Mouse (Mus musculus) adrenal gland, adult (tissue): ENCODE measurements around the gene Necab2.

Experiments
- DNase-seq, 2 experiments: peaks; one replicate each; pipeline ENCODE4 v3.0.0; 2022 to 2023; ENCODE audit warnings: low spot score in 1 of 2; ENCODE audit not compliant: inconsistent age in 2 of 2

Gene Necab2

DNA sequence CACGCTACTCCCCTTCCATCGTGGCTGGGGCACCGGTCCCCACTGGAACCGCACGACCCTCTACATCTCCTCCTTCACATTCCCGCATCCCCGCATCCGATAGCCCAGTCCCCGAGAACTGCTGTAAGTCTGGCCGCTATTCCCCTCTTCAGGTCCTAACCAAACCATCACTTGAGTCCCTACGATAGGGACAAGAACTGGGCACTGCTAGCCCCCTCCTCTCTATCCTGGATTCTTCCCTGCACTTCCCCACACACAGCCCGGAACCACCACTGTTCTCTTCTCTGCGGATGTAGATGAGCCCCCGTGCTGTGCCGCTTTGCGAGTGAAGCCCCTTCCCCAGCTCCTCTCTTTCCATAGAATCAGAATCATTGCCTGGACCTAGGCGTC is 1.3 kb downstream of the Necab2 start:
- DNase-seq = peak in 1 of 2 experiments; percentile 46

- DNase-seq = peak in 1 of 2 experiments; percentile 24
Observed at GRCm38 (mm10) chr8:119449627-119450026, 3.1 kb downstream of the Necab2 start.

DNA sequence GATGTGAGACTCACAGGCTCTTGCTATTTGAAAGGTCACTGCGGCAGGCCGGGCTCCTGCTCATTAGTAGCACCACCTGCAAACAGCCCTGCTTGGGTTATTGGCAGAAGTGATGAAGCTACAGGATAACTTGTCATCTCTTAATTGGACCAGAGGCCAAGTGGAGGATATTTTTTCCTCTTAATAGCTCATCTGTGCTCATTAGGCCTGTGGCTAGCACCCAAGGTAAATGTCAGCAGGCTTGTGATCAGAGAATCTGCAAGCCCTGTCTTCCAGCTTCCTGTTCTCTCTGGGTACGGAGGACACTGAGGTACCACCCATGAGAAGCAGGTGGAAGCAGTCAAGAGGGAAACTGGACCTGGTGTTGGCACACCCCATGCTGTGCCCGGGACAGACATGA is 4.6 kb downstream of the Necab2 start:
- DNase-seq = no peak

- DNase-seq = peak in 1 of 2 experiments; percentile 55
Observed at GRCm38 (mm10) chr8:119452919-119453318, 6.4 kb downstream of the Necab2 start.

DNA sequence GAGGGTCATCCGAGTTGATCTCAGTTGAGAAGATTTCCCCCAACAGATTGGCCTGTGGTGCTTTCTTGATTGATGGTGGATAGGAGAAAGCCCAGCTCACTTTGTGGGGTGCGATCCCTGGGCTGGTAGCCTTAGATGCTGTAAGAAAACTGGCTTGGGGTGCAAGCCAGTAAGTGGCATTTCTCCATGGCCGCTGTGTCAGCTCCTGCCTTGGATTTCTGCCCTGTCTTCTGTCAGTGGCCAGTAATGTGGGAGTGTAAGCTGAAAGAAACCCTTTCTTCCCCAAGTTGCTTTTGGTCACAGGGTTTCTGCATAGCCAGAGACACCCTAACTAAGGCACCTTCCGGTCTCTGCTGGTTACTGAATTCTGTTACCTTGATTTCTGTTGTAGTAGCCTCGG is 9.5 kb downstream of the Necab2 start:
- peak in 1 of 2 experiments; percentile 4 for DNase-seq

DNA sequence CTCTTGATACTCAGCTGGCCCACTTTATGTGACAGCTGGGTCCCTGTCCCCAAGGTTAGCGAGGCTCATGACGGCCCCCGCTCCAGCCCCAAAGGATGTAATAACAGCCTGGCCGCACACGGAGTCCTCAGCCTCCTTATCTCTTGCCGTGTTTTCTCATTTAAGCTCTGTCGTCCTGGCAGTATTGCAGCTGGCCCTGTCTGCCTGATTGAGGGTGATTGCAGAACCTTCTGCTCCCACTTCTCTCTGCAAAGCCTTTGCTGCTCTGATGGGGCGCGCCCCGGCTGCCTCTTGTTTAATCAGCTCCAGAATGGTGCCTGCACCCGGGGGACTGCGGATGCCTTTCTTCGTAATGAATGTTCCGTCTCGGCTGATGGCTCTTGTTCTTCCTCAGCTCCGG is 13.2 kb downstream of the Necab2 start:
- peak in 1 of 2 experiments; percentile 27 for DNase-seq

DNA sequence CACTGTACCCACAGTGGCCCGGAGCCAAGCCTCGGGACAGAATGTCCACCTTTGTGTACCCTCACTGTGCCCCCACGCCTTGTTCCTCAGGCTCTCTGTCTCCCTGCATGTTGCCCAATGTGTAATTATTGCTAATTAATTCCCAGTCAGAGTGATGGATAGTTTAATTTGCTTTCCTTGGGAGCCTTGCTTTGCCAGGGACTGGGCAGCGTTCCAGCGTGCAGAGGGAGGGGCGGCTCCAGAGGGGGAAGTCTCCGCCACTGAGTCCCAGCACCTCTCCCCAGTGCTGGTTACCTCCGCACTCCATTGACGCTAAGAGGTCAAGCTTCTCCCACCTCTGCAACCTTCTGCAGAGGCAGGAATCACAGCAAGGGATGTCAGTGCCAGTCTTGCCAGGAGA is 14.8 kb downstream of the Necab2 start:
- no peak for DNase-seq

- DNase-seq = no peak
Observed at GRCm38 (mm10) chr8:119463709-119464108, 17.2 kb downstream of the Necab2 start.

DNA sequence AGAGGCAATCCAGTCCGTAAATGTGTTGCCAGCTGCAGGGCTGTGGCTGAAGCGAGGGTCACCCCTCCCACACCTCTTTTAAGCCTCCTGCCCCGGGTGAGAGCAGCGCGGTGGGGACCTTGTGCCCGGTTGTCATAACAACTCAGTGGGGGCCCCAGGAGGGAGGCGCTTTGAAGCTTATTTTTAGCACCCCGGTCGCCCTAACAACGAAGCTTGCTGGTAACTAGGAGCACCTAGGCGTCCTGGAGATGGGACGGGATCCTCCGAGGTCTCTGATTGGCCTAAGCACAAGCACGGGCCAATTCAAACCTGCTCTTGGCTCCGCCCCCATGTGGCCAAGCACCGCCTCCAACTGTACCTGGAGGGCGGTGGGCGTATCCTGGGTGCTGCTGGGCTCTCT is 19.6 kb downstream of the Necab2 start:
- DNase-seq = peak in 1 of 2 experiments; percentile 68

DNA sequence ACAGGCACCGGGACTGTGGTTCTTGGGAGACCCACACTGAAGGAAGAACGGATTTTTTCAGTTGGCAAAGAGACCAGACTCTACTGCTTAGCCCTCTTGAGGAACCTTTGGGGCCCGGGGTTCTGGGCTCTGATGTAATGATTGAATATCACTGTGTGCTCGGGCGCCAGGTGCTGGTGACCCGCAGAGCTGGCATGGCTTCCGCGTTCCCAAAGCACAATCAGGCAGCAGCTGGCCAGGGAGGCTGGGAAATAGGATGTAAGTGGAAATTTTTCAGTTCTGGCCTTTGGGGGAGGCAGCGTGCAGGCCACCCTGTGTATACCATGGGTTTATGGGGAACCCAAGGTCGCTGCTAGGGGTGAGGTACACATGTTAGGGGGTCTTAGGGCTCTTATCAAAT is 20.3 kb downstream of the Necab2 start:
- DNase-seq = no peak

DNA sequence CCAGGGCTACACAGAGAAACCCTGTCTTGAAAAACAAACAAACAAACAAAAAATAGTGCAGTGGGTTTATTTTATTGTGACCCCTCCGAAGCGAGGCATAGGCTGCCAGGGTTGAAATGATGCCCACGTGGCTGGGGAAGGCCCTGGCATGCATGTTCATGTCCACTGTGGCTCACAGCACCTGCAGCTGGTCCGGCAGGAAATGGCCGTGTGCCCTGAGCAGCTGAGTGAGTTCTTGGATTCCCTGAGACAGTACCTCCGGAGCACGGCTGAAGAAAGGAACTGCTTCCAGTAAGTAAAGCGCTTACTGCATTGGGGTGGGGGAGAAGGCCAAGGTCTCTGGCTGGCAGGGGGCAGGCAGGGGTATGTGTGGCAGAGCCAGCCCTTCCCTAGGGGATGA is 21.6 kb downstream of the Necab2 start:
- DNase-seq = no peak

DNA sequence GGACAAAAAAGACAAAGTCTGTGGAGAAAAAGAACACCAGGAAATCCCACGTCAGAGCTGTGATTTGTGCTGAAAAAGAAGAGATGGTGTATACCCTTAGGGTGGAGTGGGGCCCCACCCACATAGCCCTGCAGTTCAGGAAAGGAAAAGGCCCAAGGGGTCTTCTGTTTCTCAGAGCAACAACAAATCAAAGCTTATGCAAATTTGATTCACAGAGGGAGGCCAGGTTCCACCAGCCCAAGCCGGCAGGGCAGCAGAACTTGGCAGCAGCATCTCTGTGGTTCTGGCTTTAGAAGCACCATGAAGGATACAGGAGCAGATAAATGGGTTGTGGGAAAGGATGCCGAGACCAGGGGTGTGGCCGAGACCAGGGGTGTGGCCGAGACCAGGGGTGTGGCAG is 32.2 kb downstream of the Necab2 start:
- no peak for DNase-seq

DNA sequence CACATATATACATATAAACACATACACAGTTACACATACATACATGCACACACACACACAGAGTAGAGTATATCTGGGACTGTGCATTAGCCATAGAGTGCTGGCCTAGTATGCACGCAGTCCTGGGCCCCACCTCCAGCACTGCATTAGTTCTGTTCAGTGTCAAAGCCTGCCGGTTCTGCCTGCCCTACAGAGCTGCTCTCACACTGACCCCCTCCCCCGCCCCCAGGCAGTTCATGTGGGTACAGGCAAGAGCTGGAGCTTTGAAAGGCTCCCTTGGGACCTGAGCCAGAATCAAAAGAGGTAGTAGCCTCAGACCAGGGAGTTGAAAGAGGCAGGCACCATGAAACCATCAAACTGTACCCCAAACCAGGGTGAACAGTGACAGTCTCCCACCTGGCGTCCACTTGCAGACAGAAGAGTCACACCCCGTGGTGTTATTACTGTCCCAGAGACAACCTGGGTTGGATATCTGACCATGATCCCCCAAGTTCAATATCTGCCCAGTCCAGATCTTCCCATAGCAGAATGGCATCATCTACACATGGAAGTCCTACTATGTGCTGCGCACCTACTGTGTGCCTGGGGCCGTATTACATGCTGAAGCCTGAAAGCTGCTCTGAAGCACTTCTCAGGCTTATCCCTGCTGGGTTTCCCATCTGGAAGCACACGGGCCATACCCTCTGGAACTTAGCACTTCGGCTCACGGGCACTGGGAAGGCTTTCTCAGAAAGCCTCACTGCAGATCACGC is 37.8 kb downstream of the Necab2 start:
- no peak for DNase-seq

GRCm38 (mm10) chr8:119487093-119487492 is 40.6 kb downstream of the Necab2 start:
- no peak for DNase-seq

GRCm38 (mm10) chr8:119496848-119497247 is 50.3 kb downstream of the Necab2 start:
- DNase-seq = peak; percentile 73 to 88

- no peak for DNase-seq
Observed at GRCm38 (mm10) chr8:119499836-119500235, 53.3 kb downstream of the Necab2 start.

GRCm38 (mm10) chr8:119501598-119501997 is 55.1 kb downstream of the Necab2 start, which contains the start of gene Slc38a8:
Gene Slc38a8, minus strand, starts transcription at chr8:119501698.
- DNase-seq = no peak

DNA sequence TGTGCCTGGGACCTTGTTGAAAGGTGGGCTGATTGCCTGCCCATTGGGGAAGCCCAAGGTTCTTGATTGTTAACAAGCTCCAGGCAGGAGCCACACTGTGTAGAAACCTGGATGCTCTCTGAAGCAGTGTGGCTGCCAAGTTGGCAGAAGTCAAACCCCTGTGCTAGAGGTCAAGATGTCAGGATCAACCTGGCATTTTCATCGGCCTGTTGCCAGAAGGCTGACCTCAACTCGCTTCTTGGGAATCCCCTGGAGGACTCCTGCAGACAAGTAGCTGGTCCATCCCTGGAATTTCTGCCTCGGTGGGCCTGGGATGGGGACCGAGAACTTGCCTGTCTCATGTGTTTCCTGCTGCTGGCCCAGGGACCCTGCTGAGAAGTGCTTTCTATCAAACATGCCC is 55.6 kb downstream of the Necab2 start:
- no peak for DNase-seq

DNA sequence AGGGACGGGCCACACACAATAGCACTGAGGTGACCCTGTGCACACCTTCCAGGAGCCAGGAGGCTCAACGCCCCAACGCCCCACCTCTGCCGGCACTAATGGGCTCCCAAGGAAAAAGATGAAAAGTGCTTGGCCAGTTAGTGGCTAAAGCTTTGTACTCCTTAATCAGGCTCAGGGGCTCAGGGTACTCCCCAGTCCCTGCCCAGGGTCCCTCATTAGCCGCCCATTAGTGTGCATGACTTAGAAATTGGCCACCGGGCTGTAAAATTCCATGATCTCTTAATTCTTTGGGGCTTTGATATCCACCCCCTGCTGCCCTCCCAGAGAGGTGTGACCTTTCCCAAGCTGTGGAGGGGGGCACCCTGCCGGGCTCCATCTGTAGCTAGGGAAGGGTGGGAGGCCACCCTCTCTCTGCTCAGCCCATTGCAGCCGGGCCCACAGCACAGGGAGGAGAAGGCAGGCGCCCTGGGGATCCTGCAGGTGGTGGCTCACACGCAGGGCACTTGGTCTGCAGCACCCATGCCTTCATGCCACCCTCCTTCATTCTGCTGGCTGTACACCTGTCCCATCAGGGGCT is 56.8 kb downstream of the Necab2 start:
- no peak for DNase-seq

DNA sequence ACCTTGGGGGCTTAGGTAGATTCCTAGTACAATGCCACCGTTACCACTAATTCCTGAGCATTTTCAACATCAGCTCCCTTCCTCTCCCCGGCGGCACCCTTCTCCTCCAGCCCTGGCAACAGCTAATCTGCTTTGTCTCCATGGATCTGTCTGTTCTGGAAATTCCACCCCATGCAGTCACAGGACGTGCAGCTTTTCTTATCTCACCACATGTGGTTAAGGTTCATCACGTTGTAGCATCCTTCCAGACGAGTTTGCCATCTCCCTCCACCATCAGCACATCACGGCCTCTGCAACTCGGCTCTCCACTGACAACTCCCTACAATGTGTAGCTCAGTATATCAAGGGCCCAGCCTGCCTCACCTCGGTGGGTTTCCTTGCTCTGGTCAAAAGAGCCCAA is 59.0 kb downstream of the Necab2 start:
- no peak for DNase-seq

DNA sequence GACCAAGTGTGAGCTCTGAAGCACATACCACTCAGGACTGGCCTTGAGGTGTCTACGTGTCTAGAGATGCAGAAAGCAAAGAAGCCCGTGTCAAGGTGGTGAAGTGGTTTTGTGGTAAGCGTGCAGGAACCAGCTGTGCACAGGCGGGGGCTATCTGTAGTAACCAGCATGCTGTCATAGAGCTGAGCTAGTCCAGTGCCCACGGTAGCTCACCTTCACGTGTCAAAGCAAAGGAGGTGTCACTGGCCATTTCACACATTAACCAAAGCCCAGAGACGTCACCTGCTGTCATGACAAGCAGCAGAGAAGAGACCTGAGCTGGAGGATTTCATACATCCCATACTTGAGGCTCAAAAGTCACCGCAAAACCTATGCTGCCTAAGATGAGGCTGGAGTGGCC is 59.6 kb downstream of the Necab2 start:
- no peak for DNase-seq

DNA sequence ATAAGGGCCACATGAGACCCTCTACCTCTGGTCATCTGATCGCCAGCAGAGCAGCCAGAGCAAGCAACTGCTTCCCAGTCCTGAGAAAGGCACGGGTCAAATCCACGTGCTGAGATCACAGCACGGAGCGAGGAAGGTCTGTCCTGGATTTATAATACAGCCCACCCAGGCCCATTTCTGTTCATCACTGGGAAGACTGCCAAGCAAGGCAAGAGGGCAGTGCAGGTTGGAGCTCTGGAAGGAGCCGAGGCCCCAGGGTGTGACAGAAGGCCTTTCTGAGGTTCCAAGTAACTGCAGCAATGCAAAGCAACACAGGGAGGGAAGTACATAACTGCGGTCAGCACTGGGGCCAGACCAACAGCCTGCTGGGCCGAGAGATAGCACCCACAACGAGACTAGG is 64.0 kb downstream of the Necab2 start:
- no peak for DNase-seq

DNA sequence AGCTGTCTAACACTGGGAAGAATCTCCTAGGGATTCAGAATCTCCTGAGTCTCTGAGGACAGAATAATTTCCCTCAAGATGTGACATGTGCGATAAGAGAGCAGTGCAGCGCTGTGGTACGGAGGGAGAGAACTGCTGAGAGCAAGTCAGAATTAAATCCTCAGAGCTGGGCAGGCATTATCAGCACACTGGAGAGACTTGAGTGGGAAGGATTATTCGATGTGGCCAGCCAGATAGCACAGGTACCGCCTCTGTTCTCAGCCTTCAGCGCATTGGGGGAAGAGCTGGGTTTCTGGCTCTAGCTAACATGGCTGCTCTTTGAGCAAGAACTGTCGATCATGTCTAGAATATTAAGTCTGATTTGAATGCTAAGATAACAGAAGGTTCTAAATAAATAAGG is 65.2 kb downstream of the Necab2 start:
- DNase-seq = no peak
